Mouse (Mus musculus): Measurements from ENCODE around the gene Slc38a11.

Gene Slc38a11

GRCm38 (mm10) chr2:65363828-65364497 lies at the start of gene Slc38a11:
Gene Slc38a11 (minus strand): TSS chr2:65364034.
- TF ChIP-seq CTCF (conservative IDR thresholded peaks at IDR 0.05; ENCODE audit: low read length) = no peak
- no peak for TF ChIP-seq NANOG (IDR thresholded peaks at IDR 0.05; ENCODE audit: borderline replicate concordance, low read length)
- TF ChIP-seq POU5F1 (IDR thresholded peaks at IDR 0.05; ENCODE audit: borderline replicate concordance, low read length) = no peak
- no peaks in the 10 kb centered on the region for H3K36me3 ChIP-seq (ENCODE audit: insufficient read depth, low read length)
- peaks cover 15% of the 10 kb centered on the region for H3K27me3 ChIP-seq (ENCODE audit: insufficient read depth, low read length)

GRCm38 (mm10) chr2:65407110-65407509 lies 43.3 kb upstream of the Slc38a11 start:
- H3K36me3 ChIP-seq (ENCODE audit: insufficient read depth, low read length) = no peaks in the 10 kb centered on the region
- no peak overlapping the region for H3K4me3 ChIP-seq (replicated peaks; ENCODE audit: low read length)
- TF ChIP-seq NANOG (IDR thresholded peaks at IDR 0.05; ENCODE audit: borderline replicate concordance, low read length) = no peak
- H3K27me3 ChIP-seq (ENCODE audit: insufficient read depth, low read length) = no peaks in the 10 kb centered on the region
- peaks cover under 1% of the 10 kb centered on the region; the same call in 1 of the 2 replicates for H3K9me3 ChIP-seq (ENCODE audit: low read length)
- peaks cover 9% of the 10 kb centered on the region for H3K4me1 ChIP-seq (replicated peaks; ENCODE audit: low read depth, low read length)

More at GRCm38 (mm10) chr2:65363828-65364497, at the start of gene Slc38a11:
- H3K4me1 ChIP-seq (replicated peaks; ENCODE audit: low read depth, low read length) = 0 out of 2 replicates have a peak, but pooled peaks cover 4% of the 10 kb centered on the region
- peak within 1 kb of the TSS; percentile 71 for H3K4me3 ChIP-seq (replicated peaks; ENCODE audit: low read length)
- H3K9me3 ChIP-seq (ENCODE audit: low read length) = peaks cover 9% of the 10 kb centered on the region

GRCm38 (mm10) chr2:65405407-65405806 lies 41.6 kb upstream of the Slc38a11 start:
- no peaks in the 10 kb centered on the region for H3K36me3 ChIP-seq (ENCODE audit: insufficient read depth, low read length)
- H3K27me3 ChIP-seq (ENCODE audit: insufficient read depth, low read length) = no peaks in the 10 kb centered on the region
- H3K4me1 ChIP-seq (replicated peaks; ENCODE audit: low read depth, low read length) = no peaks in the 10 kb centered on the region
- no peak for TF ChIP-seq POU5F1 (IDR thresholded peaks at IDR 0.05; ENCODE audit: borderline replicate concordance, low read length)
- no peak for TF ChIP-seq NANOG (IDR thresholded peaks at IDR 0.05; ENCODE audit: borderline replicate concordance, low read length)
- no peak for TF ChIP-seq CTCF (conservative IDR thresholded peaks at IDR 0.05; ENCODE audit: low read length)
- peaks cover 16% of the 10 kb centered on the region for H3K9me3 ChIP-seq (ENCODE audit: low read length)
- no peak overlapping the region for H3K4me3 ChIP-seq (replicated peaks; ENCODE audit: low read length)

GRCm38 (mm10) chr2:65402001-65402400 lies 38.2 kb upstream of the Slc38a11 start:
- TF ChIP-seq POU5F1 (IDR thresholded peaks at IDR 0.05; ENCODE audit: borderline replicate concordance, low read length) (no peak), CTCF (conservative IDR thresholded peaks at IDR 0.05; ENCODE audit: low read length) (no peak), NANOG (IDR thresholded peaks at IDR 0.05; ENCODE audit: borderline replicate concordance, low read length) (no peak)
- Histone ChIP-seq H3K4me1 (replicated peaks; ENCODE audit: low read depth, low read length) (no peaks in the 10 kb centered on the region), H3K9me3 (ENCODE audit: low read length) (peaks cover 23% of the 10 kb centered on the region), H3K27me3 (ENCODE audit: insufficient read depth, low read length) (no peaks in the 10 kb centered on the region), H3K36me3 (ENCODE audit: insufficient read depth, low read length) (no peaks in the 10 kb centered on the region), H3K4me3 (replicated peaks; ENCODE audit: low read length) (no peak overlapping the region)

- no peaks in the 10 kb centered on the region for H3K36me3 ChIP-seq (ENCODE audit: insufficient read depth, low read length)
- no peak overlapping the region for H3K4me3 ChIP-seq (replicated peaks; ENCODE audit: low read length)
- no peak for TF ChIP-seq POU5F1 (IDR thresholded peaks at IDR 0.05; ENCODE audit: borderline replicate concordance, low read length)
- TF ChIP-seq NANOG (IDR thresholded peaks at IDR 0.05; ENCODE audit: borderline replicate concordance, low read length) = no peak
- TF ChIP-seq CTCF (conservative IDR thresholded peaks at IDR 0.05; ENCODE audit: low read length) = no peak
- no peaks in the 10 kb centered on the region for H3K27me3 ChIP-seq (ENCODE audit: insufficient read depth, low read length)
- peaks cover 23% of the 10 kb centered on the region for H3K9me3 ChIP-seq (ENCODE audit: low read length)
- no peaks in the 10 kb centered on the region for H3K4me1 ChIP-seq (replicated peaks; ENCODE audit: low read depth, low read length)
Observed at GRCm38 (mm10) chr2:65399938-65400337, 36.1 kb upstream of the Slc38a11 start.

- Histone ChIP-seq H3K4me1 (replicated peaks; ENCODE audit: low read depth, low read length) (no peaks in the 10 kb centered on the region), H3K27me3 (ENCODE audit: insufficient read depth, low read length) (no peaks in the 10 kb centered on the region), H3K4me3 (replicated peaks; ENCODE audit: low read length) (no peak overlapping the region), H3K9me3 (ENCODE audit: low read length) (peaks cover 14% of the 10 kb centered on the region), H3K36me3 (ENCODE audit: insufficient read depth, low read length) (no peaks in the 10 kb centered on the region)
- TF ChIP-seq POU5F1 (IDR thresholded peaks at IDR 0.05; ENCODE audit: borderline replicate concordance, low read length) = no peak
- no peak for TF ChIP-seq NANOG (IDR thresholded peaks at IDR 0.05; ENCODE audit: borderline replicate concordance, low read length)
- TF ChIP-seq CTCF (conservative IDR thresholded peaks at IDR 0.05; ENCODE audit: low read length) = peak; percentile 42
Observed at GRCm38 (mm10) chr2:65396128-65396527, 32.3 kb upstream of the Slc38a11 start.

- no peaks in the 10 kb centered on the region for H3K36me3 ChIP-seq (ENCODE audit: insufficient read depth, low read length)
- no peak overlapping the region for H3K4me3 ChIP-seq (replicated peaks; ENCODE audit: low read length)
- no peaks in the 10 kb centered on the region for H3K4me1 ChIP-seq (replicated peaks; ENCODE audit: low read depth, low read length)
- H3K27me3 ChIP-seq (ENCODE audit: insufficient read depth, low read length) = no peaks in the 10 kb centered on the region
- H3K9me3 ChIP-seq (ENCODE audit: low read length) = no peaks in the 10 kb centered on the region
- TF ChIP-seq NANOG (IDR thresholded peaks at IDR 0.05; ENCODE audit: borderline replicate concordance, low read length) = no peak
Observed at GRCm38 (mm10) chr2:65393061-65393460, 29.2 kb upstream of the Slc38a11 start.

- Histone ChIP-seq H3K36me3 (ENCODE audit: insufficient read depth, low read length) (no peaks in the 10 kb centered on the region), H3K27me3 (ENCODE audit: insufficient read depth, low read length) (no peaks in the 10 kb centered on the region), H3K4me1 (replicated peaks; ENCODE audit: low read depth, low read length) (no peaks in the 10 kb centered on the region), H3K4me3 (replicated peaks; ENCODE audit: low read length) (no peak overlapping the region), H3K9me3 (ENCODE audit: low read length) (no peaks in the 10 kb centered on the region)
- TF ChIP-seq CTCF (conservative IDR thresholded peaks at IDR 0.05; ENCODE audit: low read length) (no peak), POU5F1 (IDR thresholded peaks at IDR 0.05; ENCODE audit: borderline replicate concordance, low read length) (no peak), NANOG (IDR thresholded peaks at IDR 0.05; ENCODE audit: borderline replicate concordance, low read length) (no peak)
Observed at GRCm38 (mm10) chr2:65391322-65391721, 27.5 kb upstream of the Slc38a11 start.

- Histone ChIP-seq H3K4me3 (replicated peaks; ENCODE audit: low read length) (no peak overlapping the region), H3K27me3 (ENCODE audit: insufficient read depth, low read length) (no peaks in the 10 kb centered on the region), H3K4me1 (replicated peaks; ENCODE audit: low read depth, low read length) (no peaks in the 10 kb centered on the region), H3K36me3 (ENCODE audit: insufficient read depth, low read length) (no peaks in the 10 kb centered on the region), H3K9me3 (ENCODE audit: low read length) (no peaks in the 10 kb centered on the region)
- TF ChIP-seq POU5F1 (IDR thresholded peaks at IDR 0.05; ENCODE audit: borderline replicate concordance, low read length) = no peak
- TF ChIP-seq CTCF (conservative IDR thresholded peaks at IDR 0.05; ENCODE audit: low read length) = no peak
- no peak for TF ChIP-seq NANOG (IDR thresholded peaks at IDR 0.05; ENCODE audit: borderline replicate concordance, low read length)
Observed at GRCm38 (mm10) chr2:65384815-65385214, 21.0 kb upstream of the Slc38a11 start.

Data from E14TG2a.4 (cell line).